Mouse (Mus musculus) small intestine, adult 2 months (tissue): ENCODE measurements around the gene Nrp1.

ENCODE experiments used
- CTCF ChIP-seq: fragments of 200-500 bp; IDR thresholded peaks from 2 replicates; pipeline ENCODE4 v1.5.1; 2012; ENCODE audit warnings: low read depth, mild to moderate bottlenecking, control low read depth, inconsistent platforms, low read length, moderate library complexity, mixed read lengths; ENCODE audit not compliant: insufficient replicate concordance, insufficient read length; ENCODE audit errors: extremely low read depth
- POLR2A ChIP-seq: fragments of 200-500 bp; IDR thresholded peaks from 2 replicates; pipeline ENCODE4 v1.6.1; 2012; ENCODE audit warnings: low read depth, mild to moderate bottlenecking, control low read depth, inconsistent platforms, low read length, moderate library complexity

DNA sequence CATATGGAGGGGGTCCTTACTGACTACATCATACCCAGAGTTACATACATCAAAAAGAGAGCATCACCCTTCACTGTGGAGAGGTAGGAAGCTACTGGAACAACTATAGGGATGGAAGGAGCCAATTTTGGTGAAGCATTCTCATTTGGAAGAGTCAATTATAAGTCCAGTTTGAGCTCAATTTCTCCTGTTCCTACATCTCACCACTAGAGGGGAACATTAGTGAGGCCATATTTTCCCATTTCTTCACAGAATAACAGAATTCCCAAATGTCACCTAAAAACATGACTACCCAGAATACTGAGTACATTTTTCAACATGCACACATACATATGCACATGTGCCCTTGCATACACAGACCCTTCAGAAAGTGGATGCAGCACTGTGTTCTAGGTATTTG is 152.6 kb downstream of the Nrp1 start:
- TF ChIP-seq CTCF (no peak), POLR2A (no peak)
